Mouse (Mus musculus) C2C12 (cell line): Measurements from ENCODE around the gene Slc37a4.

Experiments
- CEBPB ChIP-seq: IDR thresholded peaks from one replicate; pipeline ENCODE4 v1.6.1; 2011; ENCODE audit warnings: low read depth, mild to moderate bottlenecking, control low read depth, moderate library complexity
- CTCF ChIP-seq: IDR thresholded peaks from one replicate; pipeline ENCODE4 v1.5.1; 2011; ENCODE audit not compliant: control insufficient read depth, insufficient read depth, insufficient read length
- MAX ChIP-seq: IDR thresholded peaks from one replicate; pipeline ENCODE4 v1.6.1; 2011; ENCODE audit warnings: mild to moderate bottlenecking, control low read depth
- MYOD1 ChIP-seq: IDR thresholded peaks from one replicate; pipeline ENCODE4 v1.6.1; 2011; ENCODE audit warnings: low read depth; ENCODE audit not compliant: control insufficient read depth, insufficient read length
- MYOG ChIP-seq: IDR thresholded peaks from one replicate; pipeline ENCODE4 v1.6.1; 2011; ENCODE audit not compliant: control insufficient read depth, insufficient read length; ENCODE audit errors: extremely low read depth
- USF1 ChIP-seq: IDR thresholded peaks from one replicate; pipeline ENCODE4 v1.6.1; 2011; ENCODE audit warnings: low read depth, mild to moderate bottlenecking, control low read depth, moderate library complexity

- TF ChIP-seq MYOG (no peak), CTCF (no peak), MAX (no peak), MYOD1 (no peak), CEBPB (no peak), USF1 (no peak)
Observed at GRCm38 (mm10) chr9:44406906-44407751, 10.5 kb downstream of the Slc37a4 start, which contains the start of the genes Rps25 and Trappc4.
